Mouse (Mus musculus) CH12.LX (cell line): ENCODE results near the gene Rap1a. TPM values are rescaled to one million over a fixed set of nuclear protein-coding genes. Genes with fewer than 3 reads are reported as not detected.

Experiments
- DNase-seq: peaks from one replicate; pipeline ENCODE4 v3.0.0-alpha.2; 2013; ENCODE audit errors: extremely low read depth
- H3K27ac ChIP-seq: 2 replicates; pipeline ENCODE4 v1.5.1; 2012; ENCODE audit warnings: low read depth, mild to moderate bottlenecking, control low read depth, moderate library complexity; ENCODE audit not compliant: insufficient read depth
- H3K27me3 ChIP-seq: replicated peaks from 2 replicates; pipeline ENCODE3; 2012; ENCODE audit warnings: inconsistent platforms
- H3K36me3 ChIP-seq, 2 experiments: replicated peaks in 1 of 2; 2 replicates each; pipeline versions ENCODE3 to v1.6.1; 2012; ENCODE audit warnings: inconsistent platforms in 1 of 2, low read length in 1 of 2, mild to moderate bottlenecking in 1 of 2, mixed read lengths in 1 of 2, moderate library complexity in 1 of 2; ENCODE audit not compliant: control insufficient read depth in 1 of 2, insufficient read depth in 1 of 2
- H3K4me1 ChIP-seq, 2 experiments: 2 replicates each; pipeline ENCODE4 v1.6.1; 2012; ENCODE audit warnings: inconsistent platforms in 1 of 2, moderate library complexity in 1 of 2; ENCODE audit not compliant: insufficient read depth in 2 of 2, control insufficient read depth in 1 of 2
- H3K4me2 ChIP-seq: 2 replicates; pipeline ENCODE4 v1.6.1; 2012; ENCODE audit warnings: low read depth, mild to moderate bottlenecking, control low read depth; ENCODE audit not compliant: poor library complexity, insufficient read depth, severe bottlenecking
- H3K4me3 ChIP-seq, 3 experiments: fragments of 150-350 bp in 1 of 3; sonication (generic) in 1 of 3; replicated peaks in 1 of 3; 2 replicates each; pipeline versions ENCODE3 to v1.5.1; 2011 to 2012; ENCODE audit warnings: low read depth in 2 of 3, low read length in 2 of 3, mild to moderate bottlenecking in 2 of 3, moderate library complexity in 2 of 3, control low read depth in 1 of 3, improper control_type of control experiment in 1 of 3, inconsistent platforms in 1 of 3, mixed read lengths in 1 of 3; ENCODE audit not compliant: poor library complexity in 1 of 3
- H3K79me2 ChIP-seq: replicated peaks from 2 replicates; pipeline ENCODE4 v1.6.1; 2012; ENCODE audit warnings: mild to moderate bottlenecking, moderate library complexity; ENCODE audit not compliant: control insufficient read depth, poor library complexity, insufficient read depth, severe bottlenecking; ENCODE audit errors: extremely low read depth
- H3K9ac ChIP-seq: 2 replicates; pipeline ENCODE4 v1.6.1; 2012; ENCODE audit warnings: low read depth, mild to moderate bottlenecking, control low read depth, moderate library complexity; ENCODE audit not compliant: insufficient read depth
- H3K9me3 ChIP-seq: replicated peaks from 2 replicates; pipeline ENCODE3; 2012; ENCODE audit warnings: low read length, inconsistent platforms, mixed read lengths
- CTCF ChIP-seq, 2 experiments: IDR thresholded peaks in 1 of 2; conservative IDR thresholded peaks in 1 of 2; 2 replicates each; pipeline ENCODE4 v1.5.1; 2011 to 2012; ENCODE audit warnings: low read depth in 2 of 2, low read length in 2 of 2, improper control_type of control experiment in 1 of 2, inconsistent platforms in 1 of 2, mild to moderate bottlenecking in 1 of 2, moderate library complexity in 1 of 2
- E2F4 ChIP-seq: IDR thresholded peaks from 2 replicates; pipeline ENCODE4 v1.6.1; 2011; ENCODE audit warnings: low read depth, low read length, improper control_type of control experiment; ENCODE audit not compliant: insufficient replicate concordance
- EP300 ChIP-seq: IDR thresholded peaks from 2 replicates; pipeline ENCODE4 v1.6.1; 2011; ENCODE audit warnings: low read length, improper control_type of control experiment
- ETS1 ChIP-seq: conservative IDR thresholded peaks from 2 replicates; pipeline ENCODE4 v1.6.1; 2012; ENCODE audit warnings: low read depth, mild to moderate bottlenecking, inconsistent platforms, low read length, improper control_type of control experiment, moderate library complexity
- HCFC1 ChIP-seq: IDR thresholded peaks from 2 replicates; pipeline ENCODE4 v1.6.1; 2012; ENCODE audit warnings: low read depth, mild to moderate bottlenecking, inconsistent platforms, low read length, improper control_type of control experiment
- KAT2A ChIP-seq: IDR thresholded peaks from 2 replicates; pipeline ENCODE4 v1.6.1; 2012; ENCODE audit warnings: low read length, improper control_type of control experiment, inconsistent platforms; ENCODE audit not compliant: insufficient replicate concordance
- MAFK ChIP-seq: IDR thresholded peaks from 2 replicates; pipeline ENCODE4 v1.6.1; 2011; ENCODE audit warnings: low read length, improper control_type of control experiment; ENCODE audit not compliant: insufficient replicate concordance
- MEF2A ChIP-seq: IDR thresholded peaks from 2 replicates; pipeline ENCODE4 v1.6.1; 2014; ENCODE audit warnings: low read depth, mild to moderate bottlenecking, inconsistent platforms, low read length, improper control_type of control experiment, borderline replicate concordance
- MXI1 ChIP-seq: IDR thresholded peaks from 2 replicates; pipeline ENCODE4 v1.6.1; 2011; ENCODE audit warnings: mild to moderate bottlenecking, low read depth, low read length, improper control_type of control experiment
- MYC ChIP-seq: IDR thresholded peaks from 2 replicates; pipeline ENCODE4 v1.6.1; 2011; ENCODE audit warnings: low read depth, mild to moderate bottlenecking, improper control_type of control experiment, low read length
- NELFE ChIP-seq: IDR thresholded peaks from 2 replicates; pipeline ENCODE4 v1.6.1; 2011; ENCODE audit warnings: low read depth, low read length, improper control_type of control experiment
- SIN3A ChIP-seq: IDR thresholded peaks from 2 replicates; pipeline ENCODE4 v1.6.1; 2012; ENCODE audit warnings: low read length, improper control_type of control experiment, inconsistent platforms
- SMC3 ChIP-seq: IDR thresholded peaks from 2 replicates; pipeline ENCODE4 v1.6.1; 2011; ENCODE audit warnings: low read depth, low read length, improper control_type of control experiment
- TBP ChIP-seq: conservative IDR thresholded peaks from 2 replicates; pipeline ENCODE4 v1.6.1; 2011; ENCODE audit warnings: low read depth, low read length, improper control_type of control experiment
- TCF12 ChIP-seq: IDR thresholded peaks from 2 replicates; pipeline ENCODE4 v1.6.1; 2014; ENCODE audit warnings: low read depth, mild to moderate bottlenecking, inconsistent platforms, low read length, improper control_type of control experiment
- UBTF ChIP-seq: IDR thresholded peaks from 2 replicates; pipeline ENCODE4 v1.6.1; 2012; ENCODE audit warnings: low read depth, mild to moderate bottlenecking, inconsistent platforms, low read length, improper control_type of control experiment, moderate library complexity
- USF1 ChIP-seq: IDR thresholded peaks from 2 replicates; pipeline ENCODE4 v1.6.1; 2014; ENCODE audit warnings: low read depth, mild to moderate bottlenecking, inconsistent platforms, low read length, improper control_type of control experiment
- USF2 ChIP-seq: conservative IDR thresholded peaks from 2 replicates; pipeline ENCODE4 v1.6.1; 2011; ENCODE audit warnings: low read depth, low read length, improper control_type of control experiment
- ZMIZ1 ChIP-seq: IDR thresholded peaks from 2 replicates; pipeline ENCODE4 v1.6.1; 2012; ENCODE audit warnings: low read depth, mild to moderate bottlenecking, inconsistent platforms, low read length, improper control_type of control experiment
- ZNF384 ChIP-seq: IDR thresholded peaks from 2 replicates; pipeline ENCODE4 v1.6.1; 2012; ENCODE audit warnings: low read depth, low read length, improper control_type of control experiment, inconsistent platforms
- dilution Hi-C: fragments of 300-500 bp; cut with MboI; formaldehyde crosslinking; loops from 2 replicates; pipeline ENCODE4 v1.14.3; 2020; ENCODE audit warnings: low sequenced_read_pairs; ENCODE audit not compliant: extremely low pct_unique_long_range_greater_than_20kb, extremely low pct_ligation_motif_present
- in situ Hi-C: fragments of 300-500 bp; cut with MboI; formaldehyde crosslinking; loops from 3 replicates; pipeline ENCODE4 v1.14.3; 2019; ENCODE audit warnings: low sequenced_read_pairs, low pct_ligation_motif_present, low pct_unique_long_range_greater_than_20kb, mixed read lengths
- polyA plus RNA-seq: library from polyadenylated mRNA; unstranded; fragments of >175 nt; gene quantifications from 2 replicates; pipeline ENCODE4 v1.2.1, GENCODE M21; 2012; ENCODE audit warnings: low read depth; ENCODE audit not compliant: insufficient read length
- total RNA-seq, 2 experiments: library from RNA; depleted of rRNA; stranded (reverse); fragments of 300-350 nt in 1 of 2; fragments of >200 nt in 1 of 2; gene quantifications; 2 replicates each; pipeline ENCODE4 v1.2.3; 2012 to 2014

Rap1a gene
- total and polyA plus RNA-seq, 3 experiments = 63.3 to 250 (median 209) TPM

DNA sequence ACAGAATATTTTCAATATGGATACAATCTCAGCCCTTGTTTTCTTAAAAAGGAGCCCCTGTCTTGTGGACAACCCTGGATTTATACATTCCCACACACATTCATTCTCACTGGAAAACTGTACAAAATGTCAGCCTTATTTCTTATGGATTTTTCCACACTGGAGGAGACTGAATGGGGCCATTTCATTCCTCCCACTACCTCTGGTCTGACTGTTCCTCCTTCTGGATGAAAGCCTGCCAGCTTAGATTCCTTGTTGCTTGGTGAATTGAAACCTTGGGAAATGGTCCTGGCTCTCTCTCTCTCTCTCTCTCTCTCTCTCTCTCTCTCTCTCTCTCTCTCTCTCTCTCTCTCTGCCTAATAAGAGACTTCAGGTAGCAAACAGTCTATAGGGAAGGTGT is 88.3 kb downstream of the Rap1a start:
- Histone ChIP-seq H3K4me3 (no peak overlapping the region), H3K27me3 (no peaks in the 10 kb centered on the region), H3K9me3 (no peaks in the 10 kb centered on the region), H3K4me1 (peaks cover 0 to 1% of the 10 kb centered on the region in 2 experiments; a peak in 1 of 4 replicates), H3K79me2 (0 out of 2 replicates have a peak, but pooled peaks cover 4% of the 10 kb centered on the region), H3K9ac (no peak overlapping the region), H3K27ac (no peak overlapping the region), H3K4me2 (no peak overlapping the region), H3K36me3 (peaks cover 16 to 31% of the 10 kb centered on the region in 2 experiments)
- dilution Hi-C loops = no loop called here
- in situ Hi-C loops = no loop called here
- no peak for DNase-seq
- TF ChIP-seq EP300 = no peak
- no peak for TF ChIP-seq TBP
- TF ChIP-seq NELFE = no peak
- TF ChIP-seq SIN3A = no peak
- TF ChIP-seq CTCF (conservative IDR thresholded peaks at IDR 0.05 in 1 of 2, IDR thresholded peaks at IDR 0.05 in 1 of 2; ENCODE audit: low read depth in 2 of 2, low read length in 2 of 2) = no peak
- TF ChIP-seq ZNF384 = no peak

DNA sequence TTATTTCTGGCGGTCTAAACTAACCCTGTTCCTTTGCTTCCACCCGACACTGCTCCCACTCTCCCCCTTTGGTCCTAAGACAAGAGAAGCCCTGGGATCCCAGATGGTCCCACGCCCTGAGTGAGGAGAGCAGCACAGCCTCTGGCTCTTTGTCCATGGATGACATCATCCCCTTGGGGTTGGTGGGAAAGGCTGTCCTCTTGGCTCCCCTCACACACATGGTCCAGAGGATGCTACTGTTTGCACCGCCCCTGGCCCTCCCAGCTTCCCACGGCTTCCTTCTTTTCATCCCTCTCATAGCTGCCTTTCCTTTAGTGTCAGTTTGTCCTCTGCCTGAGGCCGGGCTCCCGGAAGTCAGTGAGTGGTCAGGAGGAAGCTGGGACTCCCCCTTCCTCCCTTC is 89.4 kb downstream of the Rap1a start:
- Histone ChIP-seq H3K9ac (no peak overlapping the region), H3K36me3 (peaks cover 16 to 22% of the 10 kb centered on the region in 2 experiments)
- dilution Hi-C loops = no loop called here

DNA sequence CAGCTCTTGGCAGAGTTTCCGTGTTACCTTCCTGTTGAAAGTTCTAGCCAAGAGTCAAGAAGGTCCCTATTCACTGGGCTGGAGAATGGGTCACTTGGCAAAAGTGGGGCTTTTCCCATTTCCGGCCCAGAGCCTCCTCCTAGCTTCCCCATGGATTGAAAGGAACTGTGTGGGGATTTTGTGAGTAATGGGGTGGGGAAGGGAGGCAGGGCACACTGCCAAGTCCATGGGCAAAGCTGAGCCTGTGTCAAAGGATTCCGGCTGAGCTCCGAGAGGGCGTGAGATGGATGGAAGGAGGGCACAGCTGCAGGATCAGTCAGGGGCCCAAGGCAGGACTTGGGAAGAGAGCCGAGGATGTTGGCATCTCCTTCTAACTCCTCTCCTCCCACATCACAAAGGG is 90.9 kb downstream of the Rap1a start:
- H3K4me2 ChIP-seq = no peak overlapping the region
- dilution Hi-C loops (no loop called here), in situ Hi-C loops (no loop called here)
- no peak overlapping the region for H3K4me3 ChIP-seq
- DNase-seq = no peak
- H3K36me3 ChIP-seq = peaks cover 6 to 13% of the 10 kb centered on the region in 2 experiments
- no peaks in the 10 kb centered on the region for H3K9me3 ChIP-seq
- H3K9ac ChIP-seq = no peak overlapping the region
- no peaks in the 10 kb centered on the region for H3K27me3 ChIP-seq
- H3K79me2 ChIP-seq = peaks cover 4% of the 10 kb centered on the region
- peaks cover 3 to 9% of the 10 kb centered on the region in 2 experiments; a peak in 2 of 4 replicates for H3K4me1 ChIP-seq
- H3K27ac ChIP-seq = no peak overlapping the region
- TF ChIP-seq KAT2A (no peak), ZMIZ1 (no peak), UBTF (no peak), ETS1 (no peak), HCFC1 (no peak), E2F4 (no peak), MXI1 (no peak), USF2 (no peak), MYC (no peak), MAFK (no peak), TCF12 (no peak), USF1 (no peak), ZNF384 (no peak), CTCF (conservative IDR thresholded peaks at IDR 0.05 in 1 of 2, IDR thresholded peaks at IDR 0.05 in 1 of 2; ENCODE audit: low read depth in 2 of 2, low read length in 2 of 2) (no peak), MEF2A (no peak)

More for the DNA sequence above, 89.4 kb downstream of the Rap1a start:
- no peak for DNase-seq
- Histone ChIP-seq H3K79me2 (peaks cover 4% of the 10 kb centered on the region; the same call in 1 of the 2 replicates), H3K4me2 (no peak overlapping the region), H3K9me3 (no peaks in the 10 kb centered on the region), H3K4me3 (no peak overlapping the region), H3K4me1 (no peaks in the 10 kb centered on the region), H3K27ac (no peak overlapping the region), H3K27me3 (no peaks in the 10 kb centered on the region)
- TF ChIP-seq UBTF = no peak
- TF ChIP-seq MXI1 = no peak
- TF ChIP-seq SMC3 = no peak
- in situ Hi-C loops = no loop called here
